Comparison of ENCODE assay signal across 17 mouse cellular contexts in the genomic region with DNA sequence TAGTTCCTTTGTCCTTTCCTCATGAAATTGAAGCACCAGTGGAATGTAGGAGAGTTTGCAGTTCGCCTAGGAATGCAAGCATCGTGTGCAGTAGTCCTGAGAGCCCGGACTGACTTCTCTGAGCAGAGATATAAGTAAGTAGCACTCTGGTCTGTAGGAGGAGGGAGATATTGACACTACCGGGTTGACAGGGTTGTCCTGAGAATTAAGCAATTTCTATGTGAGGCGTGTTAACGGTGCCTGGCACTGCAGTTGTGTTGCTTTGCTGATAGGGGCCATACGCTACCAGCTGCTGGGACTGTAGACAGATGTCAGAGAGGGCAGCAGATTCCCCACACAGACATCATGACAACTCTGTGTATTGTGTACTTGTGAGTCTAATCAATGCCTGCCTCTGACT. TPM values are rescaled to one million over a fixed set of nuclear protein-coding genes. Genes with fewer than 3 reads are reported as not detected.
"Had no signal": no experiment of that assay in that cellular context is flagged by ENCODE, and none has a peak within 500 bp of the region (broad histone marks: within the 10 kb centered on the region; RNA-seq: fewer than 3 reads in every experiment).

No protein-coding gene starts in this region.

- H3K9me3 ChIP-seq: intestine, embryonic 15.5 days; limb, embryonic 15.5 days; midbrain, embryonic 10.5 days; neural tube, embryonic 15.5 days had no signal

- H3K27ac ChIP-seq: hindbrain, embryonic 14.5 days; intestine, embryonic 15.5 days; limb, embryonic 15.5 days; midbrain, embryonic 10.5 days; neural tube, embryonic 15.5 days had no signal

- H3K4me3 ChIP-seq: intestine, embryonic 15.5 days; limb, embryonic 15.5 days; midbrain, embryonic 10.5 days; myocyte; neural tube, embryonic 15.5 days had no signal

- H3K4me2 ChIP-seq: hindbrain, embryonic 14.5 days; intestine, embryonic 15.5 days; limb, embryonic 15.5 days; neural tube, embryonic 15.5 days had no signal

- H3K4me1 ChIP-seq: limb, embryonic 15.5 days; neural tube, embryonic 15.5 days had no signal

- H3K36me3 ChIP-seq: intestine, embryonic 15.5 days; limb, embryonic 15.5 days; midbrain, embryonic 10.5 days; neural tube, embryonic 15.5 days had no signal

- DNase-seq: kidney, adult 18-20 months; kidney, postnatal 10 days; layer of hippocampus, adult 9-11 months; layer of hippocampus, postnatal 36 days; midbrain, embryonic 14.5 days; right cerebral cortex, adult 18-20 months; right cerebral cortex, postnatal 25 days; thymus, postnatal 14 days had no signal

- H3K9ac ChIP-seq: hindbrain, embryonic 14.5 days; intestine, embryonic 15.5 days; limb, embryonic 15.5 days; neural tube, embryonic 15.5 days had no signal

- ATAC-seq: intestine, embryonic 15.5 days had no signal

RNA-seq across cellular contexts. Expression of a gene that starts 1.8 kb away (rescaled TPM):
- total RNA-seq: layer of hippocampus, postnatal 36 days had no signal
- polyA plus RNA-seq: kidney, embryonic 14.5 days; neural tube, embryonic 11.5 days; small intestine, adult 2 months had no signal
